Mouse (Mus musculus) urinary bladder, postnatal 4 days (tissue): ENCODE results near the gene Borcs5.
A peak's percentile ranks its signal among the peaks of the same experiment; 100 is the strongest.

ENCODE experiments used
- DNase-seq, 2 experiments: peaks; one replicate each; pipeline ENCODE4 v3.0.0; 2021 to 2022; ENCODE audit warnings: low spot score in 2 of 2

Borcs5 gene

DNA sequence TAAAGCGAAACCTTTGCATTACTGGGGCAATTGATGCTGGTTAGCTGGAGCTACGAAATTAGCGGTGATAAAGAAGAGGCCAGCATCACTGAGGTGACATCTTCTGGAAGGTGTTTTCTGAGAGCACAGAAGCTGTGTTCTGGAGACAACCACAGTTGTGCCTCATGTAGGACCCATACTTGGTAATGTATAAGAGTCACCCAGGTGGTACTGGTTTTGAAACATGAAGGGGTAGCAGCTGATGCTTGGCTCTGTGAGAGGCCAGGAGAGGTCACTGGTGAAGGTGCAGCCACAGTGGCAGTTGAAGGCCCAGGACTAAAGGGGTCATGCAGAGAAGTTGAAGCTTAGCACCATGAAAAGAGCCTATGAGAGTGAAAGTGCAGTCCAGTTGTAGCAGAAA lies at the start of gene Borcs5:
Borcs5 (plus strand) TSS at position 301 of the 400 bp plus-strand sequence.
- DNase-seq: no peak

- DNase-seq: no peak
Measured at GRCm38 (mm10) chr6:134591614-134592013, 47.7 kb upstream of the Borcs5 start.

DNA sequence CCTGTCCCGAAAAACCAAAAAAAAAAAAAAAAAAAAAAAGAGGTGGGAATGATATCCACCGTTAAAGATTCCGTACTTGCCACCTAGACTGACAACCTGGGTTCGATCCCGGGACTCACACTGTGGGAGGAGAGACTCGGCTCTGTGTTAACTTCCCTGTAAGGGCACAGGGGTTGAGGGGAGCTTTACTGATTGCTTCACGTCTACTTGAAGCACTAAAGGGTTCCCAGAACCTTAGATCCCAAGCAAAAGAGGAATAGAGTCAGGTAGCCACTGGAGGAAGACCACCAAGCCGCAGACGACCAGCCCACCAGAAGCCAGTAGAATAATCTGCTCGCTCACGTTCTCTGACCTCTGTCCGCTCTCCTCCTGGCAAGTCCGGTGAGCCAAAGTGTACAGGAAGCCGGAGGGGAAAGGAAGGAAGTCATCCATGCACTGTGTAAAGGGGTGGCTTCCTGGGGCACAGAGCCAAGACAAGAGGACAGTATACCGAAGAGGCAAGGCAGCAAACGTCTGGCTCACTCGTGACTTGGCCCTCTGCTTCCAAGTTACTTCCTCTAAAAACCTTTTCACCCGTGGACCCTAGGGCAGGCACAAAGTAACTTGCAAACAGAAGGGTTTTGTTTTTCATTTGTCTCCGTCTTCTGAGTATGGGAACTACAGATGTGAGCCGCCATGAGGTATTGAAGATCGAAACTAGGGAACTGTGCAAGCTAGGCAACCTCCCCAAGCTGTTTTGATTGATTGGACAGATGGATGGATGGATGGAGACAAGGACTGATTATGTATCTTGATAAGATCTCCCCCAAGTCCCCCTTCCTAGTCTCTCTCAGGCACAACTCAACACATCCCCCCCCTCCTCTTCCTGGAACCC lies 44.5 kb upstream of the Borcs5 start:
- no peak for DNase-seq

DNA sequence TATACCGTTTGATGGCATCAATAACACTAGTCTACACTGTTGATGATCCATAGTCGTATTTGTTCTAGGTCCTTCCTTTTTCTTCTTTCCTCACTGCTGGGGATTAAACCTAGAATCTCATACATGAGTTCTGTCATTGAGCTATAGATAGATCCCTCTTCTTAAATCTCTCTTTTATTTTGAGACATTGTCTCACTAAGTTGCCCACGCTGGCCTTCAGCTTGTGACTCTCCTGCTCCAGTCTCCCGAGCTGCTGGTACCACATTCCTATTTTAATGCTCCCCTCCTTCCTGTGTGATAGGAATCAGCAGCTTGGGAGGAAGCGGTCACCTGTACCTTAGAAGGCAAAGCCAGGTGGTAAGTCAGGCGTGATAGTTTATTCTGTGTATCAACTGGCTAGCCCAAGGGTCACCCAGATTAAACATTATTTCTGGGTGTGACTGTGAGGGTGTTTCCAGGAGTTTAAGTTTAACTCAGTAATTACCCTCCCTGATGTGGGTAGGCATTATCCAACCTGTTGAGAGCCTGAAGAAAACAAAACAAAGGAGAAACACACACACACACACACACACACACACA lies 41.6 kb upstream of the Borcs5 start:
- no peak for DNase-seq

DNA sequence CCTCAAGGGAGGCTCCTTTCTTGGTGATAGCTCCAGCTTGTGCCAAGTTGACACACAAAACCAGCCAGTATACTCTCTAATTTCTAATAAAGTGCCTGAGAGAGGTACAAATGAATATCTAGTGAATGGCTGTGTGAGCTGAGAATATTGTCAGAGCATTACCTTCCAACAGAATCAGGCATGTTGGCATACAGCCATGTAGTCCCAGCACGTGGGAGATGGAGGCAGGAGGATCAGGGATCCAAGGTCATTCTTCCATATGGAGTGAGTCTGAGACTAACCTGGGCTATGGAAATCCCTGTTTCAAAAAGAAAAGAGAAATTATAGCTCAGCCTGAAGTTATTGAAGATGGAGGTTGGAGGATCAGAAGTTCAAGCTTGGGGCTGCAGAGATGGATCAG lies 40.1 kb upstream of the Borcs5 start:
- no peak for DNase-seq

DNA sequence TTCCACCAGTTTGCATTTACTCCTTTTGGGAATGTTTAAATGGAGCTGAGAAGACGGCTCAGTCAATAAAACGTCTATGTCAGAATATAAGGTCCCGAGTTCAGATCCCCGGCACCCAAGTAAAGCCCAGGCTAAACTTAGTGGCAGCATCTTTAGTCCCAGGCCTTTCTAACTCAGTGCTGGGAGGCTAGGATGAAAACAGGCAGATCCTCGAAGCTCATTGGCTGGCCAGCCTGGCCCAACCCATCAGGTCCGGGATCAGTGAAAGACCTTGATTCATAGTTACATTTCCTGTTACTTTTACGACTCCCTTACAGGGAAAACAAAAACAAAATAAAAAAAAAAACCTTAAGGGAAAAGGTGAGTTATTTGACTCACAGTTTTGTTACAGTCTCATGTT lies 38.2 kb upstream of the Borcs5 start:
- DNase-seq: no peak

DNA sequence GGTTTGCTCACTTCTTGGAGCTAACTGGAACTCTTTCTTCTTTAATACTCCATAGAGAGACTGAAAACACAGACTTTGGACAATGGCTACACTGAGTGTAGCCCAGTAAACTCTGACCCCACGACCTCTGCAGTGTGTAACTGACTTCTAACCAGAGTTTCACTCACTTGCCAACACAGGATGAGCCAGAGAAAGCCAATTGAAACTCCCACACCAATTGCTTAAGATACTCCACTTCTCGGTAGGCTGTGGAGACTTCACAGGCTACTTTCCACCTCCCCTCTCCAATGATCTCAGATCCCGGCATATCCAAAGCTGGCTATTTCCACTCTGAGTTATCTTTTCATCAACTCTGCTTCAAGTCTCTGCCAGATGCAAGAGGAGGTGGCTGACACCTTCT lies 37.5 kb upstream of the Borcs5 start:
- DNase-seq: no peak

DNA sequence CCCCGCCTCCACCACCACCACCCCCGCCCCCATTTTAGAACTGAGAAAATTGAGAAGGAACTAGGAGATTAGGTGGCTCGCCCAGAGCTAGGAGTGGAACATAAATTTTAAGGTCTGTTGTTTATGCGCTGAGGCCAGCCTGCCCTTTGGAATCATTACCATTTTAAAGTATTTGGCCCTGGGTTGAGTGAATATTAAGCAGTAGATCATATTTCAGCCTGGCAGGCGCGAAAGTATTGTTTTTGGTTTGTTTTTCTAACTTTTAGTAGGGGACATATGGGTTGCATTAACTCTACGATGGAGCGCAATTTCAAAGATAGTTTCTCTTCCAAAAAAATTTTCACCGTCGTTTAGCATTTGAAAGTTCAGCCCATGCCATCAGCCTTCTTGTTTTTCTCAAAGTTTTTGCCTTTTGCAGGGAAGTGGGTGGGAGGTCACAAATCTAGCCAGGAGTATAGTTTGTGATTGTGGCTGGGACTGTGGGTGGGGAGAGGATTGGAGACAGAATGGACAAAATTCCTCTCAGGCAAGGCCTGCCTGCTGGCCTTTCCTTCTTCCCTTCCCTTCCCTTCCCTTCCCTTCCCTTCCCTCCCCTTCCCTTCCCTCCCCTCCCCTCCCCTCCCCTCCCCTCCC lies 36.8 kb upstream of the Borcs5 start:
- no peak for DNase-seq

DNA sequence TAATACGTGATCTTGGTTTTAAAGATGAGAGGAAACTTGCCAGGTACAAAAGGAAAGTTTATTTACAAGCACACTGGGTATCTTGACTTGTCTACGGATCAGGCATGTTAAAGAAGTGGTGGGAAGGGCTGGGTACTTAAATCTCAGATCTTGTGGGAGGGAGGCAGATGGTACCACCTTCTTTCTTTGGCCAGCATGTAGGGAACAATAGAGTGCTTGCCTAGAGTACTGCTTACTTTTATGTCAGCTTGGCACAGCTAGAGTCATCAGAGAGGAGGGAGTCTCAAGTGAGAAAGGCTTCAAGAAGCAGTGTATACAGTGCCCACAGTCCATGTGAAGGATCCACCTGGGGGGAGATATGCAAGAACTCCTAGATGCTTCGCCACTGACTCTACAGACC lies 34.1 kb upstream of the Borcs5 start:
- no peak for DNase-seq

DNA sequence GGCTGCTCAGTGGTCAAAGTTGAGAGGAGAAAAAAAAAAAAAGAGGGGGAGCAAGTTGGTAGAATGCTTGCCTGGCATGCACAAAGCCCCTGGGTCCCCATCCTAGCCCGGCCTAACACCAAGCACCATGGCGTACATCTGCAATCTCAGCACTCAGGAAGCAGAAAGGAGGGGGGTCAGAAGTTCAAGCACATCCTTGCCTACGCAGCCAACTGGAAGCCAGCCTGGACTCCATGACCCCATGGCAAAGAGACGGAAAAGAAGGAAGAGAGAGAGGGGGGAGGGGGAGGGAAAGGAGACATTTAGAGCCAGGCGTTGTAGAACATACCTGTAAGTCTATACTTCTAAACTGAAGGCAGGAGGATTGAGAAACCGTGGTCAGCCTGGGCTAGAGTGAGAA lies 32.8 kb upstream of the Borcs5 start:
- DNase-seq: no peak

- DNase-seq: no peak
Measured at GRCm38 (mm10) chr6:134606949-134607746, 32.2 kb upstream of the Borcs5 start.

DNA sequence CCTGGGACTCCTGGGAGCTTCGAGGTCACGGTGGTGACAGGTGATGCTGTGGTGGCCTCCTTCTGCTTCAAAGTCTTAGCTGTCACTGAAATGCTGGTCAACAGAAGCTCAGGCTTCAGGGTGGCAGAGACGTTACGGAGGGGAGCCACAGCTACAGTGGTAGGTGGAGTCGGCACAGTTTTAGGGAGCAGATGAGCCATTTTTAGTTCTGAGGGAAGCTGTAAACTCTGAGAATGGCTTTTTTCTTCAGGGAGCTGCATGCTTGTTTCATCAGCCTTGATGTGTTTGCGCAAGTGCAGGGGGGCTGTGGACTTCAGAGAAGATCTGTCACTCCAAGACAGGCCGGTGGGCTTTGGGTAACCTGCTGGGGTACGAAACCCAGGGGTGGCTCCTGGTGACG lies 28.9 kb upstream of the Borcs5 start:
- DNase-seq: no peak

DNA sequence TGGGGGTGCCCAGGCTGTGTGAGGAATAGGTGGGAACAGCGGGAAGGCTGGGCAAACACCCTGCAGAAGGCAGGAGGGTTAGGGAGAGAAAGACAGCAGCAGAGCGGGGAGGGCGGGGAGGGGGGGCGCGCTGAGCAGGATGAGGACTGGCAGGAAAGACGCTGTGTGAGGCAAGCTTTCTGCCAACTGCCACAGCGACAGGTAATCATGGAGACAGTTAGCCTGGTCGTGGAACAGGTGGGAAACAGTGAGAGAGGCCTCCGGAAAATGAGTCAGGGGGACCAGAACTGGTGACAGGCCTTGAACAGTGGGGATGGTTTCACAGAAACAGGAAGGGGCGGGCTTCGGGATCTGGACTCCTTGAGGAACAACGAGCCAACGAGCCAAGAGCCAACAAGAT lies 27.4 kb upstream of the Borcs5 start:
- DNase-seq: no peak

- no peak for DNase-seq
Measured at GRCm38 (mm10) chr6:134614322-134614721, 25.0 kb upstream of the Borcs5 start.

- peak; percentile 77 to 86 for DNase-seq
Measured at GRCm38 (mm10) chr6:134614723-134615648, 24.3 kb upstream of the Borcs5 start.

DNA sequence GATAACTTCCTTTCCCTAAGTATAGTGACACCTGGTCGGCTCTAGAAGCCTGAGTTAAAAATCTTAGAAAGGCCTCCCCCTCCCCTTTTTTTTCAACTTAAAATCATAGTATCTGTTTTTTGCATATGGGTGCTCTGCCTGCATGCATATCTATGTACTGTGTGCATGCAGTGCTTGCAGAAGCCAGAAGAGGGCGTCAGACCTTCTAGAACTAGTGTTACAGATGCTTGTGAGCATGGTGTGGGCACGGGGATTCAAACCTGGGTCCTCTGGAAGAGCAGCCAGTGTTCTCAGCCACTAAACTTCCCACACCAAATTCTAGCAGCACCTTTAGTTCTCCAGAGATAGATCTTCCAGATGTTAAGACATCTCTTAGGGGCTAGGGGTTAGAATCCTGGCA lies 21.7 kb upstream of the Borcs5 start:
- no peak for DNase-seq

DNA sequence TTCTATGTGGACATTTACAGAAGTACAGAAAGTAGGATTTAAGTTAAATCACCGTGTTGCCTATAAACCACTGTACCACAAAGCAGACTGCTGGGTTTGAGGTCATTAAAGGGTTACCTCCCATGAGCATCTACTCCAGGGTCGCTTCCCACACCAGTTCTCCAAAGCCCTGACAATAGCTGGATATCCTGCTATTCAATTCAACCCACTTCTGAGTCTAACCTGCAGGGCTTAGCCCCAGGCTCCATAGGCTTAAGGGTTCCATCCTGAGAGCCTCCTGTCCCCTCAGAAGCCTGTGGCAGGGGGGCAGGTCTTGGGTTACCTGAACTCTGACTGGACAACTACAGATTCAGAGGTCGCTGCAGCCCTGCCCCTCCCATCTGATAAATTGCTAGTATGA lies 19.2 kb upstream of the Borcs5 start:
- DNase-seq: no peak

GRCm38 (mm10) chr6:134620846-134621551 lies 18.3 kb upstream of the Borcs5 start:
- no peak for DNase-seq

DNA sequence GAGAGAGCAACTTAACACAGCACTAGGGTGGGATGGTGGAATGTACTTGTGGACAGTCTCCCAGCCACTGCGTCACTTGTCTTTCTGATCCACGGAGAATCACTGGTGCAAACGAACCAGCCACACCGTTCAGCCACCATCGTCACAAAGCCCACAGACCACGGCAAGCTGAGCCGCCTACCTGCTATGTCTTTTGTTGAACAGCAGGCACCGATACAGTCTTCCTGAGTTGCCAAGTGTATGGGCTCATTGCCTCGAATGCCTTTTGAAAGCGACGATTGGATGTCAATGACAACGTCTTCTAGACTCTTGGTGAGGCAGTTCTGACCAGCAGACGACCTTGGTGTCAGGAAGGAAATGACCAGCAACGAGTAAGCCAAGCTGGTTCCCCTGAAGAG lies 17.8 kb upstream of the Borcs5 start:
- no peak for DNase-seq

DNA sequence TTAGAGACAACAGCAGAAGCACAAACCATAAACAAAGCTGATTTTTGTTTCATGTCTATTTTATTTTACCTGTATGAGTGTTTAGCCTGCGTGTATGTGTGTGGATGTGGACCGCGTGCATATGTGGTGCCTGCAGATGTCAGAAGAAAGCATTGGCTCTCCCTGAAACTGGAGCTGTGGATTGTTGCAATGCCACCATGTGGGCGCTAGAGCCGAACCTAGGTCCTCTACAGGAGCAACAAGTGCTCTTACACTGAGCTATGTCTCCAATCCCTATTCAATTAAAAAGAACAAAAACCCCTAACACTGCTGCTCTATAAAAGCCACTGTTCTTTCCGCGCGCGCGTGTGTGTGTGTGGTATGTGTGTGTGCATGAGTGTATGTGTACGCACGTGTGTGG lies 13.9 kb upstream of the Borcs5 start:
- no peak for DNase-seq
